Mouse (Mus musculus): ENCODE data around the gene Papss1. TPM values are rescaled to one million over a fixed set of nuclear protein-coding genes. Genes with fewer than 3 reads are reported as not detected.
A peak's percentile ranks its signal among the peaks of the same experiment; 100 is the strongest.

Gene Papss1
- polyA plus RNA-seq, 1 experiment: 48.7 TPM

DNA sequence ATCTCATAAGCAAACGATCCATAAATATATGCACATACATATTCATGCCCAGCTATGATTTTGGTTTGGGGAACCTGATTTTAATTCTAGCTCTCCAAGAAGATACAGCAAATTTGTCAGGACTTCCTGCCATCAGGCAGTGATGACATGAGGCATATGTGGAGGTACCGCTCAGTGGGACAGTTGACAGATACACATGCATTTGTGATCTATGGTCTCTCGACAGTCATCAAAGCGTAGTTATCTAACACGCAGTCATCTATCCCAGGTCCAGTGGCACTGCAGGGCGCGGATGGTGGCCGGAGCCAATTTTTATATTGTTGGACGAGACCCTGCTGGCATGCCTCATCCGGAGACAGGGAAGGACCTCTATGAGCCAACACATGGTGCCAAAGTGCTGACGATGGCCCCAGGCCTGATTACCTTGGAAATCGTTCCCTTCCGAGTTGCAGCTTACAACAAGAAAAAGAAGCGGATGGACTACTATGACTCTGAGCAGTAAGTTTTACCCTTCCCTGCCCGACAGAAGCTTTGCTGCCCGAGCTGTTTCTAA is 66.8 kb downstream of the Papss1 start:
- Histone ChIP-seq H3K27me3 (ENCODE audit: control insufficient read depth, insufficient read depth, insufficient read length) (no peaks in the 10 kb centered on the region), H3K4me3 (no peak overlapping the region), H3K36me3 (ENCODE audit: control insufficient read depth, insufficient read depth) (peaks cover 12% of the 10 kb centered on the region), H3K4me2 (ENCODE audit: low read depth) (no peak overlapping the region), H3ac (ENCODE audit: control insufficient read depth, insufficient read length) (no peak overlapping the region), H3K79me2 (ENCODE audit: control insufficient read depth, insufficient read depth) (no peaks in the 10 kb centered on the region)
- TF ChIP-seq TCF12 (IDR thresholded peaks at IDR 0.05; ENCODE audit: insufficient read depth, poor library complexity, severe bottlenecking): no peak
- TF ChIP-seq MYOD1 (IDR thresholded peaks at IDR 0.05; ENCODE audit: control insufficient read depth in 1 of 3, insufficient read length in 2 of 3, low read depth in 2 of 3): no peak
- no peak for TF ChIP-seq E2F4 (IDR thresholded peaks at IDR 0.05; ENCODE audit: insufficient read depth)
- TF ChIP-seq MAX (IDR thresholded peaks at IDR 0.05; ENCODE audit: low read depth): no peak
- no peak for TF ChIP-seq CEBPB (IDR thresholded peaks at IDR 0.05; ENCODE audit: insufficient read depth, poor library complexity, severe bottlenecking)
- TF ChIP-seq USF1 (IDR thresholded peaks at IDR 0.05; ENCODE audit: low read depth): no peak
- no peak for TF ChIP-seq REST (IDR thresholded peaks at IDR 0.05; ENCODE audit: insufficient read depth, insufficient read length)
- TF ChIP-seq POLR2AphosphoS2 (IDR thresholded peaks at IDR 0.05; ENCODE audit: insufficient read length, low read depth): no peak
- no peak for TF ChIP-seq TCF3 (IDR thresholded peaks at IDR 0.05; ENCODE audit: insufficient read length, low read depth)
- no peak for TF ChIP-seq SRF (IDR thresholded peaks at IDR 0.05; ENCODE audit: control insufficient read depth, insufficient read length, low read depth)
- TF ChIP-seq MYOG (IDR thresholded peaks at IDR 0.05; ENCODE audit: control insufficient read depth in 1 of 3, insufficient read depth in 1 of 3, insufficient read length in 2 of 3, low read depth in 2 of 3): no peak
- TF ChIP-seq POLR2A (IDR thresholded peaks at IDR 0.05; ENCODE audit: insufficient read length, low read depth): no peak

DNA sequence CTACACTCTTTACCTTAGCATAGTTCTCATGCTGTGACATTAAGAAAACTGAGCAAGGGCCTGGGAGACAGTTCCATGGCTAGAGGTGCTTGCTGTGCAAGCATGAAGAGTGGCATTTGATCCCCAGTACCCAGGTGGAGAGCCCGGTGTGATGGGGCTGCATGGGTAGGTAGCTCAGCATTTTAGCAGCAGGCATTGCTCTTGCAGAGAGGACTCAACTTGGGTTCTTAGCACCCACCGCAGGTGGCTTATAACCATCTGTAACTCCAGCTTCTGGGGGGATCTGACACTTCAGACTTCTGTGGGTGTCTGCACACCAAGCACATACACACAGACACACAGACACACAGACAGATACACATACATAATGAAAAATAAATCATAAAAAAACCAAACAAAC is 69.5 kb downstream of the Papss1 start:
- Histone ChIP-seq H3K36me3 (ENCODE audit: control insufficient read depth, insufficient read depth) (peaks cover 12% of the 10 kb centered on the region), H3ac (ENCODE audit: control insufficient read depth, insufficient read length) (no peak overlapping the region), H3K4me2 (ENCODE audit: low read depth) (no peak overlapping the region), H3K79me2 (ENCODE audit: control insufficient read depth, insufficient read depth) (no peaks in the 10 kb centered on the region), H3K27me3 (ENCODE audit: control insufficient read depth, insufficient read depth, insufficient read length) (no peaks in the 10 kb centered on the region), H3K4me3 (no peak overlapping the region)
- TF ChIP-seq CEBPB (IDR thresholded peaks at IDR 0.05; ENCODE audit: insufficient read depth, poor library complexity, severe bottlenecking) (no peak), SRF (IDR thresholded peaks at IDR 0.05; ENCODE audit: control insufficient read depth, insufficient read length, low read depth) (no peak), REST (IDR thresholded peaks at IDR 0.05; ENCODE audit: insufficient read depth, insufficient read length) (no peak), TCF3 (IDR thresholded peaks at IDR 0.05; ENCODE audit: insufficient read length, low read depth) (no peak), MYOG (IDR thresholded peaks at IDR 0.05; ENCODE audit: control insufficient read depth in 1 of 3, insufficient read depth in 1 of 3, insufficient read length in 2 of 3, low read depth in 2 of 3) (no peak)

DNA sequence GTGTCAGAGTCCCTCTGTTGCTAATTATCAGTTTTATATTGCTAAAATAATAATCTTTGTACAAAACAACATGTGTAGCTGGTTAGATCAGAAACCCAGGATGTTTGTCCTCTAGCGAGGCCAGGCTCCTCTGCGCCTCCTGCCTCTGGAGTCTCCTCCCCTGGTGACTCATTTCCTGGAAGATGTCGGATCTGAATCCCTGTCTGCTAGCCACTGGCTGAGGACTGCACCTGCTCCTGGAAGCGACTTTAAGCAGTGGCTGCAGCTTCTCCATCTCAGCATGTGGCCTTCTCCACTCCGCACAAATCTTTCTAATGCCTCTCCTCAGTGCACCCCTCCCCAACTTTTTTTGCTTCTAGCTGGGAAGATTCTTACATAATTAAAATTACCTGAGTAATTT is 71.6 kb downstream of the Papss1 start:
- Histone ChIP-seq H3K36me3 (ENCODE audit: control insufficient read depth, insufficient read depth) (peaks cover 15% of the 10 kb centered on the region), H3K4me2 (ENCODE audit: low read depth) (peak overlapping the region; percentile 51), H3ac (ENCODE audit: control insufficient read depth, insufficient read length) (no peak overlapping the region), H3K27me3 (ENCODE audit: control insufficient read depth, insufficient read depth, insufficient read length) (no peaks in the 10 kb centered on the region), H3K79me2 (ENCODE audit: control insufficient read depth, insufficient read depth) (no peaks in the 10 kb centered on the region), H3K4me3 (no peak overlapping the region)
- TF ChIP-seq USF1 (IDR thresholded peaks at IDR 0.05; ENCODE audit: low read depth) (no peak), MYOG (IDR thresholded peaks at IDR 0.05; ENCODE audit: control insufficient read depth in 1 of 3, insufficient read depth in 1 of 3, insufficient read length in 2 of 3, low read depth in 2 of 3) (peak in 1 of 3 experiments; percentile 53), MAX (IDR thresholded peaks at IDR 0.05; ENCODE audit: low read depth) (no peak), REST (IDR thresholded peaks at IDR 0.05; ENCODE audit: insufficient read depth, insufficient read length) (no peak), MYOD1 (IDR thresholded peaks at IDR 0.05; ENCODE audit: control insufficient read depth in 1 of 3, insufficient read length in 2 of 3, low read depth in 2 of 3) (peak in 2 of 3 experiments; percentile 78 to 79), TCF3 (IDR thresholded peaks at IDR 0.05; ENCODE audit: insufficient read length, low read depth) (no peak), POLR2A (IDR thresholded peaks at IDR 0.05; ENCODE audit: insufficient read length, low read depth) (no peak), TCF12 (IDR thresholded peaks at IDR 0.05; ENCODE audit: insufficient read depth, poor library complexity, severe bottlenecking) (no peak), E2F4 (IDR thresholded peaks at IDR 0.05; ENCODE audit: insufficient read depth) (no peak), CEBPB (IDR thresholded peaks at IDR 0.05; ENCODE audit: insufficient read depth, poor library complexity, severe bottlenecking) (no peak), SRF (IDR thresholded peaks at IDR 0.05; ENCODE audit: control insufficient read depth, insufficient read length, low read depth) (no peak), POLR2AphosphoS2 (IDR thresholded peaks at IDR 0.05; ENCODE audit: insufficient read length, low read depth) (no peak)

DNA sequence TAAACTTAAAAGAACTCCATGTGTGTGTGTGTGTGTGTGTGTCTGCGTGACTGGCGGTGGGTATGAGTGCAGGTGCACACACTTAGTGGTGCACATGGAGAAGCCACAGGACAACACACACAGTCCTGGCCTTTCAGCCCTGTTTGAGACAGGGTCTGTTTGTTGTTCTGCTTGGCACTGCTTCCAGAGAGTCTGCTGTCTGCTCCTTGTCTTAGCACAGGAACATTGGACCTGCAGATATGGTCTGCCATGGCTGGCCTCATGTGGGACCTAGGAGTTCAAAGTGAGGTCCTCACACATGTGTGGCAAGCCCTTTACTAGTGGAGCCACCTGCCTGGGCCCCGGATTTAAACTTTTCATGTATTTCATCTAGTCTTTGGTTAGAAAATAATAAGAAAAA is 72.4 kb downstream of the Papss1 start:
- Histone ChIP-seq H3K4me2 (ENCODE audit: low read depth) (no peak overlapping the region), H3K27me3 (ENCODE audit: control insufficient read depth, insufficient read depth, insufficient read length) (no peaks in the 10 kb centered on the region), H3K4me3 (no peak overlapping the region), H3K79me2 (ENCODE audit: control insufficient read depth, insufficient read depth) (no peaks in the 10 kb centered on the region), H3K36me3 (ENCODE audit: control insufficient read depth, insufficient read depth) (peaks cover 14% of the 10 kb centered on the region), H3ac (ENCODE audit: control insufficient read depth, insufficient read length) (no peak overlapping the region)
- TF ChIP-seq MYOG (IDR thresholded peaks at IDR 0.05; ENCODE audit: control insufficient read depth in 1 of 3, insufficient read depth in 1 of 3, insufficient read length in 2 of 3, low read depth in 2 of 3) (no peak), MYOD1 (IDR thresholded peaks at IDR 0.05; ENCODE audit: control insufficient read depth in 1 of 3, insufficient read length in 2 of 3, low read depth in 2 of 3) (no peak), TCF12 (IDR thresholded peaks at IDR 0.05; ENCODE audit: insufficient read depth, poor library complexity, severe bottlenecking) (no peak), REST (IDR thresholded peaks at IDR 0.05; ENCODE audit: insufficient read depth, insufficient read length) (no peak), MAX (IDR thresholded peaks at IDR 0.05; ENCODE audit: low read depth) (no peak), CEBPB (IDR thresholded peaks at IDR 0.05; ENCODE audit: insufficient read depth, poor library complexity, severe bottlenecking) (no peak), E2F4 (IDR thresholded peaks at IDR 0.05; ENCODE audit: insufficient read depth) (no peak), TCF3 (IDR thresholded peaks at IDR 0.05; ENCODE audit: insufficient read length, low read depth) (no peak), POLR2A (IDR thresholded peaks at IDR 0.05; ENCODE audit: insufficient read length, low read depth) (no peak), POLR2AphosphoS2 (IDR thresholded peaks at IDR 0.05; ENCODE audit: insufficient read length, low read depth) (no peak), USF1 (IDR thresholded peaks at IDR 0.05; ENCODE audit: low read depth) (no peak), SRF (IDR thresholded peaks at IDR 0.05; ENCODE audit: control insufficient read depth, insufficient read length, low read depth) (no peak)

Measured in myocyte (in vitro differentiated cells).